Mouse (Mus musculus) megakaryocyte, adult 5-6 weeks (primary cell): ENCODE measurements around the gene Pfkl. TPM values are rescaled to one million over a fixed set of nuclear protein-coding genes. Genes with fewer than 3 reads are reported as not detected.
"Not testable (repeated sequence)": the region's sequence is repeated elsewhere in the genome, so short reads cannot be mapped to it uniquely, and the experiment has no call there.

Experiments used
- ATAC-seq: 2 replicates; pipeline ENCODE4 v1.8.0; 2016; ENCODE audit warnings: mild to moderate bottlenecking, inconsistent platforms; ENCODE audit not compliant: poor library complexity, severe bottlenecking
- total RNA-seq, 2 experiments: library from RNA; stranded (forward) in 1 of 2; stranded (reverse) in 1 of 2; fragments of 153-499, 151-499 nt in 1 of 2; fragments of 221-1000, 200-1000 nt in 1 of 2; gene quantifications; 2 replicates each; pipeline versions ENCODE4 v1.2.3 to v1.2.4; 2015 to 2017

Pfkl gene
- total RNA-seq, 2 experiments from 2014 or later, result 6.9 to 16.9 TPM

DNA sequence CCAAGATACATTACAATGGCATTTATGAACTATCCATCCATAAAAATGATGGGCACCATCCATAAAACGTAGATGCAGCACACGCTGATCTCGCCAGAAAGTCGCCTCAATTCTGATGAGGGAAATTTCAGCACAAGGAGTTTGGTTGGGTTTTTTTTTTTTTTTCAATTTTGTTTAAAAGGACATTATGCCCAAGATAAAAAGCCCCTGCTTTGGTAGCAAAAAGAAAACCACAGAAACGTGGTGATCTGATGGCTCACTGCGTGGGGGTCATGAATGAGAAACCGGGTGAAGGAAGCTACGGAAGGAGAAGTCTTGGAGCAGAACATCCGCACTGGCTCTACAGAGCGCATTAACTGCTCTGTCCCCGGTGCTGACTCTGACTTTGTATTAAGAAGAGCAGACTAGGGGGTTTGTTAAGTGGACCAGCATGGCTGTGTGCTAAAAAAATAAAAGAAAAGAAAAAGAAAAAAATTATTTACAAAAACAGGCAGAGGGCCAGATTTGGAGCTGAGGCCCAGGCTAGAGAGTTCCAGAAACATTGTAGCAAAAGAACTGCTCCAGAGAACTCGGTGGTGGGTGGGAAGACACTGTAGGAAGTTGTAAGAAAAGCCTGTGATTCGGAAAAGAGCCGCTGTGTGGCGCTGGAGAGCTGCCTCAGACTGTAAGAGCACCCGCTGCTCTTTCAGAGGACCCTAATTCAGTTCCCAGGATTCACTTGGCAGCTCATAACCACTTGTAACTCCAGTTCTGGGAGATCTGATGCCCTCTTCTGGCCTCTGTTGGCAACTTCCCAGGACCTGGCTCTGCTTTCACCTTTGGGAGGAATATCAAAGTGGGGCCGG is 38.0 kb downstream of the Pfkl start:
- ATAC-seq, result no peak

GRCm38 (mm10) chr10:77971191-77971590 is 38.7 kb downstream of the Pfkl start:
- ATAC-seq, result peak; percentile 49

- ATAC-seq, result peak; percentile 77
Measured at GRCm38 (mm10) chr10:77970481-77970880, 39.4 kb downstream of the Pfkl start, which contains the start of gene Trpm2. Gene Trpm2, minus strand, starts transcription at chr10:77970563.

GRCm38 (mm10) chr10:77969973-77970325 is 39.9 kb downstream of the Pfkl start:
- ATAC-seq, result peak; percentile 5

- ATAC-seq, result peak; percentile 66
Measured at GRCm38 (mm10) chr10:77969274-77969972, 40.5 kb downstream of the Pfkl start.

GRCm38 (mm10) chr10:77963971-77964370 is 45.9 kb downstream of the Pfkl start:
- peak; percentile 77 for ATAC-seq

DNA sequence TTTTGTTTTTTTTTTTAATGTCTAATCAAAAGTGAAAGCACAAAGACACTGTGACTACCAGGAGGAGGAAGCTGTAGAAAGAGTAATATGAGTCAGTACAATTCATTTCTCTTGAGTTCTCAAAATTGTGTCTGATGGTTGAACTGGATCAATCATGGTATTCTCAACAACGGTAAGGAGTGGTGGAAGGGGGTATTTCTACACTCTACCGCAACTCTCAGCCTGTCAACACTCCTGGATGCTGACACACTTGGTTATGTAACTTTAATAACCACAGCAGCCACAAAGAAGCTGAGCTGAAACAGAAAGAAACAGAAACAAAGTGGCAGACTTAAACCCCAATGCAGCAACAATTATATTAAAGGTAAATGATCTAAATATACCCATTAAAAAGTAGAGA is 47.2 kb downstream of the Pfkl start:
- ATAC-seq, result peak; percentile 88

- ATAC-seq, result not testable (repeated sequence)
Measured at GRCm38 (mm10) chr10:77950468-77950867, 59.4 kb downstream of the Pfkl start.

DNA sequence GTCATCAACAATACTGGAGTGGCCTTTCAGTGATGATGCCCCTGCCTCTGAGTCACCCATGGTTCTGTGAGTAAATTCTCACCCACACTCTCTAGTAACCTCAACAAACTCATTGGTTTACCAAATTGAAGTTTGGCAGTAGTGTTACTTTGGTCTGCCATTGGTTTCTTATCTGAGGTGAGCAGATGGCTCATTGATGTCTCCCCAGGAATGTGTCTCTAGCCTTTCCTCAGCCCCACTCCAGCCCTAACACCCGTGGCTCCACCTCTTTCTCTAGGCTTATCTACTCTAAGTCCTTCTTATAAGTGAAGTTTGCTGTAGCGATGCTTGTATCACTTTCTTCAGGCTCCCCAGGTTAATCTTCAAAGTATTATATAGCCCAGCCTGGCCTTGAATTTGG is 70.2 kb downstream of the Pfkl start:
- ATAC-seq, result no peak

Other genes starting within 250 kb of the Pfkl start
- gene Gm3238, start 238.8 kb downstream of the Pfkl start, total RNA-seq (2015), result not detected in 2 replicates
- not detected in 2 replicates for gene Gm3238, start 238.8 kb downstream of the Pfkl start, total RNA-seq (2017)
- not detected in 2 replicates for gene Gm7138, start 233.1 kb downstream of the Pfkl start, total RNA-seq (2015)
- gene Gm7138, start 233.1 kb downstream of the Pfkl start, total RNA-seq (2017), result not detected in 2 replicates
- not detected in 2 replicates for gene Gm3250, start 227.5 kb downstream of the Pfkl start, total RNA-seq (2015)
- gene Gm3250, start 227.5 kb downstream of the Pfkl start, total RNA-seq (2017), result not detected in 2 replicates
- not detected in 2 replicates for gene Gm7137, start 221.9 kb downstream of the Pfkl start, total RNA-seq (2015)
- not detected in 2 replicates for gene Gm7137, start 221.9 kb downstream of the Pfkl start, total RNA-seq (2017)
- not detected in 2 replicates for gene Gm9639, start 215.0 kb downstream of the Pfkl start, total RNA-seq (2015)
- gene Gm9639, start 215.0 kb downstream of the Pfkl start, total RNA-seq (2017), result not detected in 2 replicates
- gene Gm19668, start 210.9 kb downstream of the Pfkl start, total RNA-seq (2015), result not detected in 2 replicates
- gene Gm19668, start 210.9 kb downstream of the Pfkl start, total RNA-seq (2017), result not detected in 2 replicates
- not detected in 2 replicates for gene Gm9507, start 198.2 kb downstream of the Pfkl start, total RNA-seq (2015)
- gene Gm9507, start 198.2 kb downstream of the Pfkl start, total RNA-seq (2017), result not detected in 2 replicates
- gene Gm2696, start 195.4 kb downstream of the Pfkl start, total RNA-seq (2015), result not detected in 2 replicates
- gene Gm2696, start 195.4 kb downstream of the Pfkl start, total RNA-seq (2017), result not detected in 2 replicates
- gene Krtap10-4, start 183.0 kb downstream of the Pfkl start, total RNA-seq (2015), result not detected in 2 replicates
- gene Krtap10-4, start 183.0 kb downstream of the Pfkl start, total RNA-seq (2017), result not detected in 2 replicates
- gene Krtap10-10, start 174.1 kb downstream of the Pfkl start, total RNA-seq (2015), result not detected in 2 replicates
- not detected in 2 replicates for gene Krtap10-10, start 174.1 kb downstream of the Pfkl start, total RNA-seq (2017)
- gene Gm36176, start 163.3 kb downstream of the Pfkl start, total RNA-seq (2015), result not detected in 2 replicates
- gene Gm36176, start 163.3 kb downstream of the Pfkl start, total RNA-seq (2017), result not detected in 2 replicates
- not detected in 2 replicates for gene Gm10318, start 157.2 kb downstream of the Pfkl start, total RNA-seq (2015)
- gene Gm10318, start 157.2 kb downstream of the Pfkl start, total RNA-seq (2017), result not detected in 2 replicates
- gene Gm3285, start 148.1 kb downstream of the Pfkl start, total RNA-seq (2015), result not detected in 2 replicates
- gene Gm3285, start 148.1 kb downstream of the Pfkl start, total RNA-seq (2017), result not detected in 2 replicates
- 0.07 TPM in 1 of 2 replicates, not detected in the other for gene Lrrc3, start 107.5 kb downstream of the Pfkl start, total RNA-seq (2015)
- not detected in 2 replicates for gene Lrrc3, start 107.5 kb downstream of the Pfkl start, total RNA-seq (2017)
- 15.2 and 20.7 TPM in 2 replicates for gene Trpm2, start 39.5 kb downstream of the Pfkl start, total RNA-seq (2015)
- 33.5 and 35.8 TPM in 2 replicates for gene Trpm2, start 39.5 kb downstream of the Pfkl start, total RNA-seq (2017)
- 9.1 and 12.3 TPM in 2 replicates for gene 1810043G02Rik, start 31.6 kb downstream of the Pfkl start, total RNA-seq (2015)
- gene 1810043G02Rik, start 31.6 kb downstream of the Pfkl start, total RNA-seq (2017), result 12.2 and 15.8 TPM in 2 replicates
- 2.5 TPM in 1 of 2 replicates, not detected in the other for gene Dnmt3l, start 31.9 kb upstream of the Pfkl start, total RNA-seq (2015)
- 0.37 TPM in 1 of 2 replicates, not detected in the other for gene Dnmt3l, start 31.9 kb upstream of the Pfkl start, total RNA-seq (2017)
- not detected in 2 replicates for gene Aire, start 33.5 kb upstream of the Pfkl start, total RNA-seq (2015)
- gene Aire, start 33.5 kb upstream of the Pfkl start, total RNA-seq (2017), result not detected in 2 replicates
- gene Icosl, start 59.2 kb upstream of the Pfkl start, total RNA-seq (2015), result 29.3 and 34.3 TPM in 2 replicates
- 20.8 and 24.4 TPM in 2 replicates for gene Icosl, start 59.2 kb upstream of the Pfkl start, total RNA-seq (2017)
- gene D10Jhu81e, start 159.7 kb upstream of the Pfkl start, total RNA-seq (2015), result 22.7 and 25.3 TPM in 2 replicates
- 57.6 and 69.2 TPM in 2 replicates for gene D10Jhu81e, start 159.7 kb upstream of the Pfkl start, total RNA-seq (2017)
- gene Pwp2, start 175.1 kb upstream of the Pfkl start, total RNA-seq (2015), result 2.2 and 3.0 TPM in 2 replicates
- 7.4 and 8.8 TPM in 2 replicates for gene Pwp2, start 175.1 kb upstream of the Pfkl start, total RNA-seq (2017)
- gene Trappc10, start 234.6 kb upstream of the Pfkl start, total RNA-seq (2015), result 26.1 and 37.9 TPM in 2 replicates
- 26.9 and 29.1 TPM in 2 replicates for gene Trappc10, start 234.6 kb upstream of the Pfkl start, total RNA-seq (2017)